Mouse (Mus musculus) kidney, embryonic 16.5 days (tissue): ENCODE results near the gene Nop10. TPM values are rescaled to one million over a fixed set of nuclear protein-coding genes. Genes with fewer than 3 reads are reported as not detected.

ENCODE experiments used
- ATAC-seq: fragments of 200-750 bp; cut with Nextera tagmentation; 2 replicates; pipeline ENCODE4 v1.8.0; 2017; ENCODE audit warnings: moderate TSS enrichment; ENCODE audit not compliant: low FRiP score, low TSS enrichment
- H3K27ac ChIP-seq: fragments of 300-500 bp; sonication (generic); 2 replicates; pipeline ENCODE4 v1.5.1; 2014; ENCODE audit warnings: low read length
- H3K27me3 ChIP-seq: fragments of 300-500 bp; sonication (generic); 2 replicates; pipeline ENCODE4 v1.6.1; 2014; ENCODE audit warnings: low read length, control low read depth, mixed read lengths; ENCODE audit not compliant: insufficient read depth
- H3K36me3 ChIP-seq: fragments of 300-500 bp; sonication (generic); 2 replicates; pipeline ENCODE4 v1.6.1; 2014; ENCODE audit warnings: low read length, control low read depth, mixed read lengths; ENCODE audit not compliant: insufficient read depth
- H3K4me1 ChIP-seq: fragments of 300-500 bp; sonication (generic); 2 replicates; pipeline ENCODE4 v1.6.1; 2014; ENCODE audit warnings: low read length, control low read depth, mixed read lengths; ENCODE audit not compliant: insufficient read depth
- H3K4me2 ChIP-seq: fragments of 300-500 bp; sonication (generic); replicated peaks from 2 replicates; pipeline ENCODE4 v1.6.1; 2014; ENCODE audit warnings: low read depth, low read length
- H3K4me3 ChIP-seq: fragments of 300-500 bp; sonication (generic); 2 replicates; pipeline ENCODE4 v1.5.1; 2014; ENCODE audit warnings: mild to moderate bottlenecking, low read length
- H3K9ac ChIP-seq: fragments of 300-500 bp; sonication (generic); replicated peaks from 2 replicates; pipeline ENCODE4 v1.6.1; 2014; ENCODE audit warnings: low read length
- H3K9me3 ChIP-seq: fragments of 300-500 bp; sonication (generic); 2 replicates; pipeline ENCODE4 v1.6.1; 2016; ENCODE audit warnings: low read length, control low read depth
- WGBS: fragments of 180-500 bp; shearing (Covaris S2); extraction: QIAGEN DNeasy Blood & Tissue Kit; methylation state at CpG from one replicate; pipeline ENCODE4 v1.1.7; 2014; 5-methylcytosine and 5-hydroxymethylcytosine counted together
- polyA plus RNA-seq: library from polyadenylated mRNA; unstranded; fragments of >200 nt; fragmentation: Nextera tagmentation; extraction: Ambion mirVana; gene quantifications from 2 replicates; pipeline ENCODE4 v1.2.1, GENCODE M21; 2015

Nop10 gene
- polyA plus RNA-seq, 1 experiment from 2014 or later, result 243 TPM

GRCm38 (mm10) chr2:112259241-112259962 is 2.3 kb upstream of the Nop10 start, which contains the start of gene Nutm1:
Gene Nutm1, minus strand, starts transcription at chr2:112259291.
- Histone ChIP-seq H3K27me3 (no peaks in the 10 kb centered on the region), H3K36me3 (no peaks in the 10 kb centered on the region), H3K4me2 (no peak within 1 kb of the TSS), H3K9me3 (no peaks in the 10 kb centered on the region), H3K4me3 (no peak within 1 kb of the TSS), H3K9ac (no peak within 1 kb of the TSS), H3K27ac (no peak within 1 kb of the TSS), H3K4me1 (peaks cover 15% of the 10 kb centered on the region)
- no peak for ATAC-seq
- WGBS, result 73% methylated on average over 10 of the region's 10 CpGs

GRCm38 (mm10) chr2:112262779-112263295 is 1.1 kb downstream of the Nop10 start:
- H3K4me1 ChIP-seq, result peaks cover 37% of the 10 kb centered on the region
- peak overlapping the region; percentile 67 for H3K9ac ChIP-seq
- peak overlapping the region; percentile 59 for H3K4me3 ChIP-seq
- no peaks in the 10 kb centered on the region for H3K36me3 ChIP-seq
- H3K9me3 ChIP-seq, result no peaks in the 10 kb centered on the region
- H3K4me2 ChIP-seq, result peak overlapping the region; percentile 70
- 31% methylated on average over 4 of the region's 4 CpGs for WGBS
- ATAC-seq, result no peak
- no peaks in the 10 kb centered on the region for H3K27me3 ChIP-seq
- H3K27ac ChIP-seq, result 0 out of 2 replicates have a peak overlapping the region, but pooled peaks have one; percentile 45

- 79% methylated on average over 4 of the region's 4 CpGs for WGBS
These were observed 2.6 kb downstream of the Nop10 start for GRCm38 (mm10) chr2:112264364-112264763.

GRCm38 (mm10) chr2:112265448-112266241 is 3.9 kb downstream of the Nop10 start, which contains the start of gene Slc12a6:
Gene Slc12a6, plus strand, starts transcription at chr2:112265825.
- 0% methylated on average over 82 of the region's 85 CpGs for WGBS
- Histone ChIP-seq H3K9me3 (no peaks in the 10 kb centered on the region), H3K27ac (peak within 1 kb of the TSS; percentile 86), H3K4me2 (peak within 1 kb of the TSS; percentile 83), H3K9ac (peak within 1 kb of the TSS; percentile 82), H3K27me3 (no peaks in the 10 kb centered on the region), H3K36me3 (no peaks in the 10 kb centered on the region), H3K4me1 (peaks cover 37% of the 10 kb centered on the region), H3K4me3 (peak within 1 kb of the TSS; percentile 89)
- ATAC-seq, result peak; percentile 97

More at GRCm38 (mm10) chr2:112264364-112264763, 2.6 kb downstream of the Nop10 start:
- no peaks in the 10 kb centered on the region for H3K36me3 ChIP-seq
- no peaks in the 10 kb centered on the region for H3K9me3 ChIP-seq
- no peak overlapping the region for H3K4me2 ChIP-seq
- H3K4me3 ChIP-seq, result no peak overlapping the region
- H3K9ac ChIP-seq, result no peak overlapping the region
- peaks cover 37% of the 10 kb centered on the region for H3K4me1 ChIP-seq
- no peak overlapping the region for H3K27ac ChIP-seq
- no peaks in the 10 kb centered on the region for H3K27me3 ChIP-seq
- ATAC-seq, result no peak

GRCm38 (mm10) chr2:112266242-112266592 is 4.5 kb downstream of the Nop10 start, which contains the start of gene Gm21985:
Gene Gm21985, plus strand, starts transcription at chr2:112266314.
- H3K27me3 ChIP-seq, result no peaks in the 10 kb centered on the region
- H3K9me3 ChIP-seq, result no peaks in the 10 kb centered on the region
- H3K36me3 ChIP-seq, result no peaks in the 10 kb centered on the region
- H3K4me1 ChIP-seq, result peaks cover 37% of the 10 kb centered on the region
- peak within 1 kb of the TSS; percentile 83 for H3K4me2 ChIP-seq
- WGBS, result 1% methylated on average over 11 of the region's 11 CpGs
- H3K27ac ChIP-seq, result peak within 1 kb of the TSS; percentile 86
- H3K9ac ChIP-seq, result peak within 1 kb of the TSS; percentile 82
- peak within 1 kb of the TSS; percentile 89 for H3K4me3 ChIP-seq
- ATAC-seq, result peak; percentile 33

GRCm38 (mm10) chr2:112266780-112267179 is 5.1 kb downstream of the Nop10 start:
- 25% methylated on average over 10 of the region's 10 CpGs for WGBS
- Histone ChIP-seq H3K9me3 (no peaks in the 10 kb centered on the region), H3K9ac (peak overlapping the region; percentile 82; the same call in 1 of the 2 replicates), H3K4me3 (peak overlapping the region; percentile 89), H3K4me2 (peak overlapping the region; percentile 83), H3K4me1 (peaks cover 37% of the 10 kb centered on the region), H3K27ac (no peak overlapping the region), H3K36me3 (no peaks in the 10 kb centered on the region), H3K27me3 (no peaks in the 10 kb centered on the region)
- ATAC-seq, result no peak

GRCm38 (mm10) chr2:112267547-112268269 is 6.0 kb downstream of the Nop10 start:
- H3K27ac ChIP-seq, result no peak overlapping the region
- no peak overlapping the region for H3K9ac ChIP-seq
- 63% methylated on average over 8 of the region's 8 CpGs for WGBS
- H3K9me3 ChIP-seq, result no peaks in the 10 kb centered on the region
- H3K4me2 ChIP-seq, result peak overlapping the region; percentile 83
- H3K4me3 ChIP-seq, result peak overlapping the region; percentile 89
- ATAC-seq, result no peak
- peaks cover 34% of the 10 kb centered on the region for H3K4me1 ChIP-seq
- H3K36me3 ChIP-seq, result no peaks in the 10 kb centered on the region
- no peaks in the 10 kb centered on the region for H3K27me3 ChIP-seq

GRCm38 (mm10) chr2:112270011-112270410 is 8.3 kb downstream of the Nop10 start:
- 90% methylated on average over 2 of the region's 2 CpGs for WGBS
- no peak overlapping the region for H3K4me2 ChIP-seq
- no peak overlapping the region for H3K9ac ChIP-seq
- no peak for ATAC-seq
- H3K9me3 ChIP-seq, result no peaks in the 10 kb centered on the region
- no peak overlapping the region for H3K27ac ChIP-seq
- no peaks in the 10 kb centered on the region for H3K27me3 ChIP-seq
- peaks cover 17% of the 10 kb centered on the region for H3K4me1 ChIP-seq
- H3K36me3 ChIP-seq, result 0 out of 2 replicates have a peak, but pooled peaks cover 2% of the 10 kb centered on the region
- no peak overlapping the region for H3K4me3 ChIP-seq

- 95% methylated on average over 2 of the region's 2 CpGs for WGBS
- Histone ChIP-seq H3K4me2 (no peak overlapping the region), H3K9me3 (no peaks in the 10 kb centered on the region)
These were observed 11.2 kb downstream of the Nop10 start for GRCm38 (mm10) chr2:112272909-112273308.

More at GRCm38 (mm10) chr2:112272909-112273308, 11.2 kb downstream of the Nop10 start:
- Histone ChIP-seq H3K4me3 (no peak overlapping the region), H3K27me3 (no peaks in the 10 kb centered on the region), H3K27ac (no peak overlapping the region), H3K9ac (no peak overlapping the region), H3K4me1 (no peaks in the 10 kb centered on the region), H3K36me3 (0 out of 2 replicates have a peak, but pooled peaks cover 2% of the 10 kb centered on the region)
- no peak for ATAC-seq
